ENCODE assay signal across 8 mouse cellular contexts in the genomic region with DNA sequence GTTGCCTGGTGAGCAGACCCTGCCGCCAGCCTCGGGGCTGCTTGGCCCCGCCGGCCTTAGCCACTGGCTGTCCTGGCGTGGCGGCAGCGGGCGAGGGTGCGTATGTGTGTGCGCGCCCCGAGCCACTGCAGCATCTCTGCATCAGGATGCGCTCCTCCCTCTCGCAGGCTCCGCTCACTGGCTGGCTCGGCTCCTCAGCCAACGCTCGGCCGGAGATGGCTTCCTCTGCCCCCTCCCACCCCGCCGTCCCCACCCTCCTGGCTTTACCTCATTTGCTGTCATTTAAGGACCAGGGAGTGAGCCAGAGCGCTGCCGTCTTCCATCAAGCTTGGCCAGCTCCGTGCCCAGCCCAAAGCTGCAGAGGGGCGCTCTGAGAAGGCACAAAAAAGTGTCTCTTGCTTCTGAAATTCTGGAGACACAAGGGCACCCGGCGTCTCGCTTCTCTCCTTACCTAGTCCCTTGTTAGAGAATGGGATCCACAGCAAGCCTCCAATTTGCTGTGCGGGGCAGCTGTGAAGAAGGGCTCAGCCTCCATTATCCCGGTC. TPM values are rescaled to one million over a fixed set of nuclear protein-coding genes. Genes with fewer than 3 reads are reported as not detected.
A peak's percentile ranks its signal among the peaks of the same experiment; 100 is the strongest.
DNase-seq lines count a peak whose midpoint lies in the region; ATAC-seq and TF ChIP-seq lines count a peak whose summit lies in the region.

A gene (minus strand): TSS at position 495 of the 545 bp plus-strand sequence.

- peak within 1 kb of the TSS; percentile 34 for H3K4me3 ChIP-seq in embryonic facial prominence, embryonic 13.5 days
- H3K4me3 ChIP-seq in midbrain, postnatal 0 days (ENCODE audit: low read depth, low read length) = peak within 1 kb of the TSS; percentile 53

- WGBS in embryonic facial prominence, embryonic 13.5 days = under 1% methylated on average over 30 of the region's 30 CpGs
- WGBS in midbrain, postnatal 0 days = under 1% methylated on average over 30 of the region's 30 CpGs

- ATAC-seq in embryonic facial prominence, embryonic 13.5 days (ENCODE audit: insufficient number of reproducible peaks, insufficient read depth, low FRiP score, low TSS enrichment, low read depth) = no peak
- ATAC-seq in midbrain, postnatal 0 days (ENCODE audit: low FRiP score) = peak; percentile 90

- H3K27ac ChIP-seq in embryonic facial prominence, embryonic 13.5 days = no peak within 1 kb of the TSS
- peak within 1 kb of the TSS; percentile 62 for H3K27ac ChIP-seq in midbrain, postnatal 0 days (ENCODE audit: low read depth, low read length)

- H3K9me3 ChIP-seq in embryonic facial prominence, embryonic 13.5 days = no peaks in the 10 kb centered on the region
- H3K9me3 ChIP-seq in midbrain, postnatal 0 days (ENCODE audit: low read length) = no peaks in the 10 kb centered on the region

- H3K27me3 ChIP-seq in embryonic facial prominence, embryonic 13.5 days = peaks cover 77% of the 10 kb centered on the region
- no peaks in the 10 kb centered on the region for H3K27me3 ChIP-seq in midbrain, postnatal 0 days (ENCODE audit: insufficient read depth, low read length)

- peaks cover 22% of the 10 kb centered on the region for H3K4me1 ChIP-seq in embryonic facial prominence, embryonic 13.5 days
- H3K4me1 ChIP-seq in midbrain, postnatal 0 days (ENCODE audit: insufficient read depth, low read length) = peaks cover 22% of the 10 kb centered on the region

- intact Hi-C loops in gastrocnemius, postnatal 36 days (cut with DNase I) = no loop called here

- H3K36me3 ChIP-seq in embryonic facial prominence, embryonic 13.5 days = no peaks in the 10 kb centered on the region
- no peaks in the 10 kb centered on the region for H3K36me3 ChIP-seq in midbrain, postnatal 0 days (ENCODE audit: insufficient read depth, low read length)

- DNase-seq in kidney, postnatal 4 days = peak; percentile 28 to 35
- no peak for DNase-seq in kidney, adult 9 months
- peak; percentile 82 for DNase-seq in layer of hippocampus, adult 9-11 months
- DNase-seq in midbrain, postnatal 0 days (ENCODE audit: low spot score) = peak; percentile 88
- DNase-seq in gastrocnemius, postnatal 36 days = no peak
- DNase-seq in spleen, adult 18-20 months = no peak
- DNase-seq in ovary, postnatal 14 days (ENCODE audit: low spot score) = no peak

- H3K9ac ChIP-seq in embryonic facial prominence, embryonic 13.5 days = peak within 1 kb of the TSS; percentile 40; the same call in 1 of the 2 replicates
- peak within 1 kb of the TSS; percentile 73 for H3K9ac ChIP-seq in midbrain, postnatal 0 days (replicated peaks; ENCODE audit: low read length, poor library complexity, severe bottlenecking)

- H3K4me2 ChIP-seq in embryonic facial prominence, embryonic 13.5 days = peak within 1 kb of the TSS; percentile 65
- H3K4me2 ChIP-seq in midbrain, postnatal 0 days (ENCODE audit: low read depth, low read length, poor library complexity, severe bottlenecking) = peak within 1 kb of the TSS; percentile 86

- no peak for TF ChIP-seq CTCF in midbrain, postnatal 0 days (IDR thresholded peaks at IDR 0.05)

RNA-seq across cellular contexts. Expression of the gene that starts here (rescaled TPM):
- polyA plus RNA-seq in embryonic facial prominence, embryonic 13.5 days (2015; fragmentation: Nextera tagmentation; extraction: Ambion mirVana) = 2.9 and 4.4 TPM in 2 replicates
- total RNA-seq in midbrain, postnatal 0 days (2014; rRNA removed) = 55.4 and 69.2 TPM in 2 replicates
- 14.7 and 15.6 TPM in 2 replicates for polyA plus RNA-seq in midbrain, postnatal 0 days (2015; fragmentation: Nextera tagmentation; extraction: Ambion mirVana)
- not detected for total RNA-seq in gastrocnemius, postnatal 36 days (2021)

Comparison
In these comparisons a context has a peak if more than half of its experiments do, and no peak if none do; other contexts are left out.
1. RNA of the gene that starts here (total RNA-seq): 55.4 to 69.2 TPM in midbrain, postnatal 0 days; not detected in gastrocnemius, postnatal 36 days; every median in the first group is over 10 times any median in the second.
2. DNase-seq: peak in kidney, postnatal 4 days (2 of 2), layer of hippocampus, adult 9-11 months (single experiment) and midbrain, postnatal 0 days (single experiment); none in kidney, adult 9 months (single experiment), gastrocnemius, postnatal 36 days (0 of 2), spleen, adult 18-20 months (0 of 2) and ovary, postnatal 14 days (single experiment).